Mouse (Mus musculus) adrenal gland, adult 2 months (tissue): ENCODE data around the gene Arpp21. TPM values are rescaled to one million over a fixed set of nuclear protein-coding genes. Genes with fewer than 3 reads are reported as not detected.

Experiments used
- DNase-seq: peaks from one replicate; pipeline ENCODE4 v3.0.0; 2021
- long read RNA-seq: library from polyadenylated mRNA; stranded (forward); transcript quantifications from one replicate; pipeline ENCODE4 v2.0.0, GENCODE M21; 2021
- polyA plus RNA-seq: library from polyadenylated mRNA; depleted of rRNA; stranded (reverse); fragments of >200 nt; gene quantifications from 2 replicates; pipeline ENCODE4 v1.2.3, GENCODE M21; 2012; rRNA removed
- total RNA-seq, 2 experiments: library from RNA; stranded (reverse); gene quantifications; 2 replicates each; pipeline ENCODE4 v1.2.3; 2021

The Arpp21 gene
- total RNA-seq: under 1 TPM in 1 of 2 experiments, not detected in 1; 0.41 TPM
- 0.06 and 0.10 TPM in 2 replicates for polyA plus RNA-seq
- long read RNA-seq: 0 reads

DNA sequence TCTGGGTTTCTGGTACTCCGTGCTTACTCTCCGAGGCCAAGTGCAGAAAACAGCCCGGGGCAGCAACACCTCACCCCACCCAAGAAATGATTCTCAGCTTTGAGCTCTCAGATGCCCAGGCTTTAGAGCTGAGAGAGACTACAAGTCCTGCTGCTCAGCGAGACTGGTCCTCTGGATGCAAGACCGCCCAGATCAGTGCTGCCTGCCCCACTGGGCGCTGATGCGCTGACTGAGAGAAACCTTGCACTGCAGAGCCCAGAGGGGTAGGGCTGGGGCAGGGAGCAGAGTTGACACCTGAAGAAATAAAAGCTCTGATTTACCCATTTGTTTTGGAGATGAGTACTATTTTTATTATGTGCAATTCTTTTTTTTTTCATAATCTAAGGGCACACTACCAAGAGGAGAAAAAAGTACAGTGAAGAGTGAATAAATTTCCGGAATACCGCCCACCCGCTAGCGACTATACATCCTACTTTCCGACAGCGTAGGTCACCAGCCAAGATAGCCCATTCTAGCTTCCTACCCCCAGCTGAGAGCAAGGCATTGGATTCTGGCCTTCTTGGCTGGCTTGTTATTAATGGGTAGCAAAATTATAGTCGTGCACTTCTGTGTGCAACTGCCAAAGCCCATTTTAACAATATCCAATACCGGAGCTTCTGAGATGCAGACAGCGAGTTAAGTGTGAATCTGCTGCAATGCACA, at the start of gene Arpp21:
Gene Arpp21, minus strand, starts transcription at position 243 of the 702 bp plus-strand sequence.
- no peak for DNase-seq

DNA sequence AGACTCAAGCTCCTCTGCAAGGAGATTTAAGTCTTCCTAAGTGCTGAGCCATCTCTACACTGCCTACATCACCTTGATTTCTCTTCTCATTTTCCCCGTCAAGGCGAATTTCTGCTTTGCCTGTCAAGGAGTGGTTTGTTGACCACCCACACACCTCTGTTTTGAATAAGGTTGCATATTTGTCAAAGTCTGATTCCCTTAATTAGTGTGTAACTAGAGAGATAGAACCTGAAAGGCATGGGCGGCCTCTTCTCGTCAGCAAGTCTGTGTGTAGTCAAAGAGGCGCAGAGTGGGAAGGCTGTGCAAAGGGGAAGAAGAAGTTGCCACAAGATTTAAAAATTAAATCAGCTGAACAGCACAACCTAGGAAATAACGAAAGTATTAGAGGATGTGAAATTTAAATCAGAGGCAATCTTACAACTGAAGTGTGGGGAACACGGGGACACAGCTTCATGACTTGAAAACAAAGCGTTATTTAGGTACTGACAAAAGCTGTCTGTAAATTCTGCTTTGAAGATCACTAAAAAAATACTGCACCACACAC, 36.8 kb upstream of the Arpp21 start:
- DNase-seq: no peak

- DNase-seq: no peak
These were observed 29.4 kb upstream of the Arpp21 start for GRCm38 (mm10) chr9:112264982-112265641.

DNA sequence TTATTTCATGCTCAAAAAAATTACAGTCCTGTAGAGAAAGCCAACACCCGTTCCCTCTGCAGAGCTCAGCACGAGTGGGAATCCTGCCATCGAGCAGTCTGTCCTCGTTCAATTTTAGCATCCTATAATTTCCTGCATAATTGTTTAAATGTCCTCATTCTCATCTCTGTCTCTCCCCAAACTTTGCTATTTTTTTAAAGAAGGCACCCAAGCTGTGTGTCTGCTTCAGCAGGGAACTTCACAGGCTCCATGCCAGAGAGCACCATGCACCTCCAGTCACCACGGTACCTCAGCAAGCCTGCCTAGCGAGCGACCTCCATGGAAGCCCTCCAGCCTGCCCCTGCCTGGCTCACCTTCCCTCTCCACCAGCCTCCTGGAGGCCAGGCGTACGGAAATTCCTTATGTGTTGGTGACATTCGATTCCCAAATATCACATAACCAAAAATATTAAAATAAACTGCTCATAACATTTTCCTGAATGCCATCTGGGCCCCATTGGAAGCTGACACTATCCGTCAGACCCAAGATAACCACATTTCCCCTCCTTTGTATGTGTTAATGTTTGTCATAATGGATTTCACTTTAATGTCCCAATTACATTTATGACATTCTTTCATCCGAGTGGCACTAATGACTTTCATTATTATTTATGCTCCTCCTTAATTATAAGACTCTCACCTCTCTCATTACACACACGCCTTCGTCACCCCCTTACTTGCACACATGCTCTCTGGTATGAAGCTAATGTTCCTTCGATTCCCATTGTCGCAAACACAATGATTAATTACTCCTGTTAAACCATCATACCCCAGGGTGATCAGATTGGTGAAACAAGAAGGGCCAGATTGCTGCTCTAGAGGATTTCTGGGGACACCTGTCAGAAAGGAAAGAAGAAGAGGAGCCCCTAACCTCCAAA, 26.5 kb upstream of the Arpp21 start:
- DNase-seq: no peak

- no peak for DNase-seq
These were observed 25.8 kb upstream of the Arpp21 start for GRCm38 (mm10) chr9:112261556-112261955.

GRCm38 (mm10) chr9:112260696-112261095, 25.0 kb upstream of the Arpp21 start:
- no peak for DNase-seq

GRCm38 (mm10) chr9:112258560-112258959, 22.8 kb upstream of the Arpp21 start:
- no peak for DNase-seq

DNA sequence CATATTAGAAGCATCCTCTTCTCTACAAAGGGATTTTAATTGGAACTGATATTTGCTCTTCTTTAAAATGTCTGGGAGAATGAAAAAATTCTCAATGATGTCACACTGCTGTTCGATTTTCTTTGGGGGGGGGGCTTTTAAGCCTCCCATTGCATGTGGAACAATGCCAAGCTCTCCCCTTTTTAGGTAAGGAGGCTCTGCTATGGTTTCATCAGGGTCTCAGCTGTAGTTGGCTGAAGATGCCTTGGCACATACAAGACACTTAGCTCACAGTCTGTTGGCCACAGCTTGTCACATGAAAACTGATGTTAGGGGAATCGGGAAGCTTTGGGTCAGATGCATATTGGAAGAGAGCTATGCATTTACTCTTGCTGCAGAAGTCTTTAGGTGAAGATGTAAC, 20.2 kb upstream of the Arpp21 start:
- DNase-seq: no peak

GRCm38 (mm10) chr9:112253730-112254129, 18.0 kb upstream of the Arpp21 start:
- DNase-seq: no peak

- no peak for DNase-seq
These were observed 16.1 kb upstream of the Arpp21 start for GRCm38 (mm10) chr9:112251857-112252256.

DNA sequence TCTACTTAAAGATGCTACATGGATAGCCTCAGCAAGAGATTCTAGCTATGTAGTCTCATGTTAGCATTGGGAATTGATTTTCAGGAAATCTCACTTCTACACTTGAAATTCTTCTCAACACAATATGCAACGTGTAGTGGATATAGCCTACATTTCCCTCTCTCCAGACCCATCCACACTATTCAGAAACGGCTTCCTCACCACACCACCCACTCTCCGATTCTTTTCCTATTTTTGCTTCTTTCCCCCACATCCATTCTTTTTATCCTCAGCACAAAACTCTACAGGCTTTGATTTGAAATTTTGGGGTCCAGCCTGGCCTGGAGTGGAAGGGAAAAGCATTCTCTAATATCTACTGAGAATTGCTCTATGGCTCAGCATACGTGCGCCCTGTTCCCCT, 15.6 kb upstream of the Arpp21 start:
- no peak for DNase-seq

DNA sequence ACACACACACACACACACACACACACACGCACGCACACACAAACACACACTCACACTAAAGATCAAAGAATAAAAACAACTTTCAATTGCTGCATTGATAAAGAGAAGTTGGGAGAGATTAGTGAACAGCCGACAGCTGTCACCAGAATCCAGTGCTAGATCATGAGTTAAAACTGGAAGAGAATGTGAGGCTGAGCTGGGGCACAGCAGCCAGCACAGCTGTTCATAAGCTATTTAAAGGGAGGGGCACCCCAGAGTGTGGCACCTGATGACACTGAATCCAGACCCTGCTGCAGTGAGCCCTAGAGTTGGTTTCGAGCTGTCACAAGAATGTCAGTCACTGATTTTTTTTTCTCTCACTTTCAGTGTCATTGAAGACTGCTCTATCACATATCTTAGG, 14.0 kb upstream of the Arpp21 start:
- no peak for DNase-seq

- no peak for DNase-seq
These were observed 11.4 kb upstream of the Arpp21 start for GRCm38 (mm10) chr9:112247183-112247582.

DNA sequence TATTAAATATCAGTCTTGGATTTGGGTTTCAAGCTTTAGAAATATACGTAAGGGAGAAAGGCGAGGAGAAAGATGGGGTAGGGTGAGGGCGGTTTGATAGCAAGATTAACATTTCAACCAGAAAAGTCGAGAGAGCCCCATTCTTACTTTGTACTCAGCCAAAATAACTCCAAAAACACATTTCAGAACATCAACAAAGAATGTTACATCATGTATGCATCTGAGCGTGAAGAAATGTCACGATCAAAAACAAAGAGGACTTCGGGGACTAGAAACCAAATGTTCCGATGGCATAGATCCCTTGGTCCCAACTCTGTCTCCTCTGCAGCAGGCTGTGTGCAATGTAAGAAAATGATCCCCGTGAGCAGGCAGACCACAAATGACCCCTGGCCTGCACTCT, 2.4 kb upstream of the Arpp21 start:
- DNase-seq: no peak

GRCm38 (mm10) chr9:112236551-112236950, 813 bp upstream of the Arpp21 start:
- no peak for DNase-seq

GRCm38 (mm10) chr9:112235041-112235695, 570 bp downstream of the Arpp21 start:
- peak; percentile 72 for DNase-seq

DNA sequence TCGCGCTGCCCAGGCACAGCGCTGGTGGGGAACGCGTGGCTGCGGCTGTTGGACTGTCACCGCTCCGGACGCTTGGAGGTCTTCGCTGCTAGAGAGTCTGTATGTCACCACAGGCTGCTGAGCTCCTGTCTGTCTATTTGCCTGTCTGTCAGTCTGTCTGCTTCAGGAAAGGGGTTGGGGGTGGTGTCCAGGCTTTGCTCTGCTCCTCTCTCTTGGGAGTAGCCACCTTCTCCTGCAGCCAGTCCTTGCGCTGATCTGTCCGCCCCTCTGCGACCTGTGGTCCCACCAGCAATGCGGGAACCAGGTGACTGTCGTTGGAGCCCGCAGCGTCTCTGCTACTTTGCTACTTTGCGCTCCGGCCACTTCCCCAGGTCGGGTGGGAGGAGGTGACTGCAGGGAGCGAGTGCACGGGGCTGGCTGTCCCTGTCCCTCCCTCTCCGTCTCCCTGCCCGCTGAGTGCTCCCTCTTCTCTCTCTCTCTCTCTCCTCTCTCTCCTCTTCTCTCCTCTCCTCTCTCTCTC, 1.2 kb downstream of the Arpp21 start:
- peak; percentile 5 for DNase-seq

- DNase-seq: no peak
These were observed 1.8 kb downstream of the Arpp21 start for GRCm38 (mm10) chr9:112233822-112234504.

- no peak for DNase-seq
These were observed 2.4 kb downstream of the Arpp21 start for GRCm38 (mm10) chr9:112233378-112233777.

GRCm38 (mm10) chr9:112231935-112232575, 3.7 kb downstream of the Arpp21 start:
- no peak for DNase-seq
